Mouse (Mus musculus): Measurements from ENCODE around the gene Rbks.

The Rbks gene

GRCm38 (mm10) chr5:31697644-31698296 lies 343 bp upstream of the Rbks start, which contains the start of gene Babam2:
TSS of gene Babam2 (plus strand) at chr5:31697684.
- Histone ChIP-seq H3K4me1 (replicated peaks; ENCODE audit: low read depth, low read length) (peaks cover 24% of the 10 kb centered on the region), H3K9me3 (ENCODE audit: low read length) (no peaks in the 10 kb centered on the region), H3K36me3 (ENCODE audit: insufficient read depth, low read length) (peaks cover 16% of the 10 kb centered on the region), H3K4me3 (replicated peaks; ENCODE audit: low read length) (peak within 1 kb of the TSS; percentile 94), H3K27me3 (ENCODE audit: insufficient read depth, low read length) (no peaks in the 10 kb centered on the region)
- TF ChIP-seq POU5F1 (IDR thresholded peaks at IDR 0.05; ENCODE audit: borderline replicate concordance, low read length): no peak
- TF ChIP-seq CTCF (conservative IDR thresholded peaks at IDR 0.05; ENCODE audit: low read length): no peak
- no peak for TF ChIP-seq NANOG (IDR thresholded peaks at IDR 0.05; ENCODE audit: borderline replicate concordance, low read length)

DNA sequence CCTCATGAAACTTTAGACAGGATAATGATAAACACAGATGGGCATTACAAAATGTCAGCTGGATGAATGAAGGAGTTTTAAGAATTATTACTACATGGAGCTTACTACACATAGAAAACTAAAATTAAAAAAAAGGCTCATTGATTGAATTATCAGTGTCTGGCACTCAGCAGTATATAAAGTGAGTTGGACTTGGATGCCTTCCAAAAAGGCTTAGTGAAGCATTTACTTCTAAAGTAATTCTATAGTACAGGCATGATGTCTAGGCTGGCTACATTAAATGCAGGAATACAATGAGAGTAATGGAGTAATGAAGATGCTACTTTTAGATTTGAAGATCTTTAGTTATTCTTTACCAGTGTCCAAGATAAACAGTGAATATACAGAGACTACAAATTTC lies 4.2 kb downstream of the Rbks start:
- Histone ChIP-seq H3K4me1 (replicated peaks; ENCODE audit: low read depth, low read length) (peaks cover 17% of the 10 kb centered on the region), H3K9me3 (ENCODE audit: low read length) (no peaks in the 10 kb centered on the region), H3K27me3 (ENCODE audit: insufficient read depth, low read length) (no peaks in the 10 kb centered on the region), H3K4me3 (replicated peaks; ENCODE audit: low read length) (no peak overlapping the region), H3K36me3 (ENCODE audit: insufficient read depth, low read length) (no peaks in the 10 kb centered on the region)
- TF ChIP-seq CTCF (conservative IDR thresholded peaks at IDR 0.05; ENCODE audit: low read length): no peak
- TF ChIP-seq NANOG (IDR thresholded peaks at IDR 0.05; ENCODE audit: borderline replicate concordance, low read length): no peak
- no peak for TF ChIP-seq POU5F1 (IDR thresholded peaks at IDR 0.05; ENCODE audit: borderline replicate concordance, low read length)

GRCm38 (mm10) chr5:31687972-31688371 lies 9.5 kb downstream of the Rbks start:
- Histone ChIP-seq H3K9me3 (ENCODE audit: low read length) (no peaks in the 10 kb centered on the region), H3K4me3 (replicated peaks; ENCODE audit: low read length) (no peak overlapping the region), H3K4me1 (replicated peaks; ENCODE audit: low read depth, low read length) (no peaks in the 10 kb centered on the region), H3K27me3 (ENCODE audit: insufficient read depth, low read length) (no peaks in the 10 kb centered on the region), H3K36me3 (ENCODE audit: insufficient read depth, low read length) (no peaks in the 10 kb centered on the region)
- TF ChIP-seq CTCF (conservative IDR thresholded peaks at IDR 0.05; ENCODE audit: low read length) (no peak), NANOG (IDR thresholded peaks at IDR 0.05; ENCODE audit: borderline replicate concordance, low read length) (no peak), POU5F1 (IDR thresholded peaks at IDR 0.05; ENCODE audit: borderline replicate concordance, low read length) (no peak)

- Histone ChIP-seq H3K9me3 (ENCODE audit: low read length) (no peaks in the 10 kb centered on the region), H3K36me3 (ENCODE audit: insufficient read depth, low read length) (no peaks in the 10 kb centered on the region), H3K4me1 (replicated peaks; ENCODE audit: low read depth, low read length) (no peaks in the 10 kb centered on the region), H3K4me3 (replicated peaks; ENCODE audit: low read length) (no peak overlapping the region), H3K27me3 (ENCODE audit: insufficient read depth, low read length) (no peaks in the 10 kb centered on the region)
- TF ChIP-seq NANOG (IDR thresholded peaks at IDR 0.05; ENCODE audit: borderline replicate concordance, low read length): no peak
- no peak for TF ChIP-seq POU5F1 (IDR thresholded peaks at IDR 0.05; ENCODE audit: borderline replicate concordance, low read length)
Measured at GRCm38 (mm10) chr5:31686040-31686439, 11.4 kb downstream of the Rbks start.

DNA sequence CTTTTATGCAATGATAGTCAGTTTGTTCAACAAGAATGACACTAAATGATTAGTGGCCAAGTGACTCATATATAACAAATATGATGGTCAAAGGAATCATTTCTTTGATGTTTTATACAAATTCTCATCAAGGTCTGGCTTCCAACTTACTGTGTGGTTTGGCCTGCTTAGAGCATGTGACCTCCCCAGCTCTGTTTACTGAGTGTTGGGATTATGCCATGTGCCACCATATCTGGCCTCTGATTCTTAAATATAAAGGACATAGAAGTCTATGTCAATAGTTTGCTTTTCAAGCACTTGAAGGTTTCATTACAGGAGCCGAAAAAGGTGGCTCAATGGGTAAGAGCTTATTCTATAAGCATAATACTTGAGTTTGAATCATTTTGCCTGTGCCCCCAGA lies 15.1 kb downstream of the Rbks start:
- no peaks in the 10 kb centered on the region for H3K9me3 ChIP-seq (ENCODE audit: low read length)
- no peaks in the 10 kb centered on the region for H3K4me1 ChIP-seq (replicated peaks; ENCODE audit: low read depth, low read length)
- TF ChIP-seq CTCF (conservative IDR thresholded peaks at IDR 0.05; ENCODE audit: low read length) (no peak), POU5F1 (IDR thresholded peaks at IDR 0.05; ENCODE audit: borderline replicate concordance, low read length) (no peak), NANOG (IDR thresholded peaks at IDR 0.05; ENCODE audit: borderline replicate concordance, low read length) (no peak)
- H3K4me3 ChIP-seq (replicated peaks; ENCODE audit: low read length): no peak overlapping the region
- H3K27me3 ChIP-seq (ENCODE audit: insufficient read depth, low read length): no peaks in the 10 kb centered on the region
- H3K36me3 ChIP-seq (ENCODE audit: insufficient read depth, low read length): no peaks in the 10 kb centered on the region

- Histone ChIP-seq H3K4me3 (replicated peaks; ENCODE audit: low read length) (no peak overlapping the region), H3K36me3 (ENCODE audit: insufficient read depth, low read length) (no peaks in the 10 kb centered on the region), H3K9me3 (ENCODE audit: low read length) (no peaks in the 10 kb centered on the region), H3K27me3 (ENCODE audit: insufficient read depth, low read length) (no peaks in the 10 kb centered on the region), H3K4me1 (replicated peaks; ENCODE audit: low read depth, low read length) (no peaks in the 10 kb centered on the region)
- no peak for TF ChIP-seq NANOG (IDR thresholded peaks at IDR 0.05; ENCODE audit: borderline replicate concordance, low read length)
- TF ChIP-seq POU5F1 (IDR thresholded peaks at IDR 0.05; ENCODE audit: borderline replicate concordance, low read length): no peak
Measured at GRCm38 (mm10) chr5:31680183-31680582, 17.2 kb downstream of the Rbks start.

GRCm38 (mm10) chr5:31678000-31678399 lies 19.4 kb downstream of the Rbks start:
- TF ChIP-seq CTCF (conservative IDR thresholded peaks at IDR 0.05; ENCODE audit: low read length) (no peak), NANOG (IDR thresholded peaks at IDR 0.05; ENCODE audit: borderline replicate concordance, low read length) (no peak), POU5F1 (IDR thresholded peaks at IDR 0.05; ENCODE audit: borderline replicate concordance, low read length) (no peak)
- Histone ChIP-seq H3K36me3 (ENCODE audit: insufficient read depth, low read length) (no peaks in the 10 kb centered on the region), H3K27me3 (ENCODE audit: insufficient read depth, low read length) (no peaks in the 10 kb centered on the region), H3K4me3 (replicated peaks; ENCODE audit: low read length) (no peak overlapping the region), H3K4me1 (replicated peaks; ENCODE audit: low read depth, low read length) (no peaks in the 10 kb centered on the region), H3K9me3 (ENCODE audit: low read length) (no peaks in the 10 kb centered on the region)

DNA sequence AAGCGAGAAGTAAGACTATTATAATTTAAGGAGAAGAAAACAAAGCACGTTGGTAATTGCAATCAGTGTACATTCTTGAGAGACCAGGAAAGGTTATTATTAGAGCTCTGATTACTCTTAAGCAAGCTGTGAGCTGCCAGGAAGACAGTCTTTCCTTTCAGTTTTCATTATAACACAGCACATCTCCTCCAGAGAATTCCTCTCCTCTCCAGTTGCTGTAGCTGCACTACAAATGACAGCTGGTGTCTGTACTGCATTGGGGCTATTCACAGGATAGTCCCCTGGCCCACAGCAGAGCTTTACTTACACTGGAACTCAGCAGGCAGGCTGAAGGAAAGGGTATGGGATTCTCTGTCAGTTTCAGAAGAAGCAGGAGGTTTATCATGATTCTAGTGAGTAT lies 24.0 kb downstream of the Rbks start:
- no peak for TF ChIP-seq NANOG (IDR thresholded peaks at IDR 0.05; ENCODE audit: borderline replicate concordance, low read length)
- no peak for TF ChIP-seq POU5F1 (IDR thresholded peaks at IDR 0.05; ENCODE audit: borderline replicate concordance, low read length)
- no peak for TF ChIP-seq CTCF (conservative IDR thresholded peaks at IDR 0.05; ENCODE audit: low read length)
- Histone ChIP-seq H3K36me3 (ENCODE audit: insufficient read depth, low read length) (no peaks in the 10 kb centered on the region), H3K9me3 (ENCODE audit: low read length) (peaks cover 5% of the 10 kb centered on the region; the same call in 1 of the 2 replicates), H3K4me3 (replicated peaks; ENCODE audit: low read length) (no peak overlapping the region), H3K4me1 (replicated peaks; ENCODE audit: low read depth, low read length) (0 out of 2 replicates have a peak, but pooled peaks cover under 1% of the 10 kb centered on the region), H3K27me3 (ENCODE audit: insufficient read depth, low read length) (no peaks in the 10 kb centered on the region)

- peaks cover 8% of the 10 kb centered on the region; the same call in 1 of the 2 replicates for H3K9me3 ChIP-seq (ENCODE audit: low read length)
- H3K4me1 ChIP-seq (replicated peaks; ENCODE audit: low read depth, low read length): peaks cover 7% of the 10 kb centered on the region
- H3K27me3 ChIP-seq (ENCODE audit: insufficient read depth, low read length): no peaks in the 10 kb centered on the region
- TF ChIP-seq CTCF (conservative IDR thresholded peaks at IDR 0.05; ENCODE audit: low read length): no peak
- TF ChIP-seq POU5F1 (IDR thresholded peaks at IDR 0.05; ENCODE audit: borderline replicate concordance, low read length): no peak
- TF ChIP-seq NANOG (IDR thresholded peaks at IDR 0.05; ENCODE audit: borderline replicate concordance, low read length): no peak
- H3K36me3 ChIP-seq (ENCODE audit: insufficient read depth, low read length): no peaks in the 10 kb centered on the region
- H3K4me3 ChIP-seq (replicated peaks; ENCODE audit: low read length): no peak overlapping the region
Measured at GRCm38 (mm10) chr5:31671137-31671536, 26.3 kb downstream of the Rbks start.

All from E14TG2a.4 (cell line).